Mouse (Mus musculus) lung, postnatal 0 days (tissue): ENCODE measurements around the gene Srek1ip1. TPM values are rescaled to one million over a fixed set of nuclear protein-coding genes. Genes with fewer than 3 reads are reported as not detected.

Experiments used
- ATAC-seq: fragments of 200-750 bp; cut with Nextera tagmentation; 2 replicates; pipeline ENCODE4 v1.8.0; 2017; ENCODE audit warnings: moderate library complexity
- DNase-seq: peaks from one replicate; pipeline ENCODE4 v3.0.0-alpha.2; 2016; ENCODE audit warnings: low spot score
- H3K27ac ChIP-seq: fragments of 300-500 bp; sonication (generic); 2 replicates; pipeline ENCODE4 v1.5.1; 2014; ENCODE audit warnings: antibody characterized with exemption, mild to moderate bottlenecking, low read length, mixed read lengths
- H3K27me3 ChIP-seq: fragments of 300-500 bp; sonication (generic); replicated peaks from 2 replicates; pipeline ENCODE4 v1.6.1; 2014; ENCODE audit warnings: low read length, mixed read lengths; ENCODE audit not compliant: insufficient read depth
- H3K36me3 ChIP-seq: fragments of 300-500 bp; sonication (generic); 2 replicates; pipeline ENCODE4 v1.6.1; 2014; ENCODE audit warnings: low read length, mixed read lengths; ENCODE audit not compliant: insufficient read depth
- H3K4me1 ChIP-seq: fragments of 300-500 bp; sonication (generic); 2 replicates; pipeline ENCODE4 v1.6.1; 2014; ENCODE audit warnings: antibody characterized with exemption, low read depth, low read length, mixed read lengths; ENCODE audit not compliant: insufficient read depth
- H3K4me2 ChIP-seq: fragments of 300-500 bp; sonication (generic); replicated peaks from 2 replicates; pipeline ENCODE4 v1.6.1; 2014; ENCODE audit warnings: low read depth, mild to moderate bottlenecking, low read length, moderate library complexity, mixed read lengths
- H3K4me3 ChIP-seq: fragments of 300-500 bp; sonication (generic); 2 replicates; pipeline ENCODE4 v1.5.1; 2014; ENCODE audit warnings: low read depth, low read length
- H3K9ac ChIP-seq: fragments of 300-500 bp; sonication (generic); replicated peaks from 2 replicates; pipeline ENCODE4 v1.6.1; 2014; ENCODE audit warnings: low read depth, mild to moderate bottlenecking
- H3K9me3 ChIP-seq: fragments of 300-500 bp; sonication (generic); 2 replicates; pipeline ENCODE4 v1.6.1; 2016; ENCODE audit warnings: low read length, mixed read lengths
- CTCF ChIP-seq: IDR thresholded peaks from 2 replicates; pipeline ENCODE4 v1.5.1; 2016; ENCODE audit warnings: antibody characterized with exemption, mild to moderate bottlenecking
- EP300 ChIP-seq: IDR thresholded peaks from 2 replicates; pipeline ENCODE4 v1.6.1; 2016; ENCODE audit warnings: antibody characterized with exemption, mild to moderate bottlenecking, control low read depth
- WGBS: fragments of 180-500 bp; shearing (Covaris S2); extraction: QIAGEN DNeasy Blood & Tissue Kit; methylation state at CpG from one replicate; pipeline ENCODE4 v1.1.7; 2014; 5-methylcytosine and 5-hydroxymethylcytosine counted together
- polyA plus RNA-seq: library from polyadenylated mRNA; unstranded; fragments of >200 nt; fragmentation: Nextera tagmentation; extraction: Ambion mirVana; gene quantifications from 2 replicates; pipeline ENCODE4 v1.2.1, GENCODE M21; 2015

The Srek1ip1 gene
- polyA plus RNA-seq, 1 experiment from 2014 or later, result 14.9 TPM

- Histone ChIP-seq H3K4me2 (peak within 1 kb of the TSS; percentile 72), H3K9ac (peak within 1 kb of the TSS; percentile 95), H3K36me3 (no peaks in the 10 kb centered on the region), H3K4me1 (no peaks in the 10 kb centered on the region; the same call in 1 of the 2 replicates), H3K9me3 (no peaks in the 10 kb centered on the region), H3K4me3 (peak within 1 kb of the TSS; percentile 78), H3K27me3 (no peaks in the 10 kb centered on the region), H3K27ac (peak within 1 kb of the TSS; percentile 79)
- under 1% methylated on average over 50 of the region's 50 CpGs for WGBS
- peak; percentile 86 for DNase-seq
- TF ChIP-seq CTCF (no peak), EP300 (no peak)
- ATAC-seq, result peak; percentile 93
These were observed 24.6 kb downstream of the Srek1ip1 start, which contains the start of gene Cwc27 for GRCm38 (mm10) chr13:104816635-104817571. TSS of gene Cwc27 (minus strand) at chr13:104817142.

- H3K9ac ChIP-seq, result peak overlapping the region; percentile 95
These were observed 25.4 kb downstream of the Srek1ip1 start for GRCm38 (mm10) chr13:104817696-104818095.

GRCm38 (mm10) chr13:104821192-104821591, 28.9 kb downstream of the Srek1ip1 start:
- no peaks in the 10 kb centered on the region for H3K36me3 ChIP-seq
- DNase-seq (no peak), ATAC-seq (no peak)
- TF ChIP-seq CTCF, result no peak
- no peak for TF ChIP-seq EP300
- H3K4me1 ChIP-seq, result no peaks in the 10 kb centered on the region; the same call in 1 of the 2 replicates
- H3K27me3 ChIP-seq, result no peaks in the 10 kb centered on the region
- no peak overlapping the region for H3K9ac ChIP-seq
- no peak overlapping the region for H3K27ac ChIP-seq
- no peak overlapping the region for H3K4me3 ChIP-seq
- no peaks in the 10 kb centered on the region for H3K9me3 ChIP-seq
- H3K4me2 ChIP-seq, result no peak overlapping the region

More at GRCm38 (mm10) chr13:104817696-104818095, 25.4 kb downstream of the Srek1ip1 start:
- H3K9me3 ChIP-seq, result no peaks in the 10 kb centered on the region
- H3K4me3 ChIP-seq, result peak overlapping the region; percentile 78
- H3K4me2 ChIP-seq, result peak overlapping the region; percentile 72
- H3K27ac ChIP-seq, result no peak overlapping the region
- H3K36me3 ChIP-seq, result no peaks in the 10 kb centered on the region
- WGBS, result 37% methylated on average over 12 of the region's 12 CpGs
- no peaks in the 10 kb centered on the region for H3K27me3 ChIP-seq
- no peak for ATAC-seq
- H3K4me1 ChIP-seq, result no peaks in the 10 kb centered on the region; the same call in 1 of the 2 replicates
- TF ChIP-seq EP300 (no peak), CTCF (no peak)
- DNase-seq, result no peak

GRCm38 (mm10) chr13:104821908-104822307, 29.6 kb downstream of the Srek1ip1 start:
- TF ChIP-seq CTCF, result no peak
- TF ChIP-seq EP300, result no peak
- DNase-seq (no peak), ATAC-seq (no peak)
- Histone ChIP-seq H3K4me2 (no peak overlapping the region), H3K4me3 (no peak overlapping the region), H3K27me3 (no peaks in the 10 kb centered on the region), H3K36me3 (no peaks in the 10 kb centered on the region), H3K9ac (no peak overlapping the region), H3K27ac (no peak overlapping the region), H3K4me1 (no peaks in the 10 kb centered on the region; the same call in 1 of the 2 replicates), H3K9me3 (no peaks in the 10 kb centered on the region)
- 98% methylated on average over 1 of the region's 1 CpGs for WGBS

GRCm38 (mm10) chr13:104822411-104822838, 30.1 kb downstream of the Srek1ip1 start:
- H3K36me3 ChIP-seq, result no peaks in the 10 kb centered on the region
- no peak for ATAC-seq
- DNase-seq, result no peak
- no peaks in the 10 kb centered on the region for H3K27me3 ChIP-seq
- no peak overlapping the region for H3K4me2 ChIP-seq
- H3K9me3 ChIP-seq, result no peaks in the 10 kb centered on the region
- H3K4me3 ChIP-seq, result no peak overlapping the region
- no peak overlapping the region for H3K9ac ChIP-seq
- 42% methylated on average over 7 of the region's 8 CpGs for WGBS
- H3K4me1 ChIP-seq, result no peaks in the 10 kb centered on the region; the same call in 1 of the 2 replicates
- 0 out of 2 replicates have a peak overlapping the region, but pooled peaks have one; percentile 5 for H3K27ac ChIP-seq
- TF ChIP-seq CTCF (no peak), EP300 (no peak)

GRCm38 (mm10) chr13:104825470-104825869, 33.2 kb downstream of the Srek1ip1 start:
- no peaks in the 10 kb centered on the region for H3K27me3 ChIP-seq
- 82% methylated on average over 2 of the region's 2 CpGs for WGBS
- no peak overlapping the region for H3K9ac ChIP-seq
- H3K36me3 ChIP-seq, result peaks cover 8% of the 10 kb centered on the region; the same call in 1 of the 2 replicates
- no peaks in the 10 kb centered on the region for H3K4me1 ChIP-seq
- H3K27ac ChIP-seq, result no peak overlapping the region
- H3K9me3 ChIP-seq, result no peaks in the 10 kb centered on the region
- ATAC-seq (no peak), DNase-seq (no peak)
- H3K4me3 ChIP-seq, result no peak overlapping the region
- H3K4me2 ChIP-seq, result no peak overlapping the region
- TF ChIP-seq EP300 (no peak), CTCF (no peak)
